Mouse (Mus musculus) urinary bladder, postnatal 25 days (tissue): ENCODE data around the gene Mok.

Experiments used
- DNase-seq: peaks from one replicate; pipeline ENCODE4 v3.0.0; 2022; ENCODE audit warnings: low spot score

Gene Mok

DNA sequence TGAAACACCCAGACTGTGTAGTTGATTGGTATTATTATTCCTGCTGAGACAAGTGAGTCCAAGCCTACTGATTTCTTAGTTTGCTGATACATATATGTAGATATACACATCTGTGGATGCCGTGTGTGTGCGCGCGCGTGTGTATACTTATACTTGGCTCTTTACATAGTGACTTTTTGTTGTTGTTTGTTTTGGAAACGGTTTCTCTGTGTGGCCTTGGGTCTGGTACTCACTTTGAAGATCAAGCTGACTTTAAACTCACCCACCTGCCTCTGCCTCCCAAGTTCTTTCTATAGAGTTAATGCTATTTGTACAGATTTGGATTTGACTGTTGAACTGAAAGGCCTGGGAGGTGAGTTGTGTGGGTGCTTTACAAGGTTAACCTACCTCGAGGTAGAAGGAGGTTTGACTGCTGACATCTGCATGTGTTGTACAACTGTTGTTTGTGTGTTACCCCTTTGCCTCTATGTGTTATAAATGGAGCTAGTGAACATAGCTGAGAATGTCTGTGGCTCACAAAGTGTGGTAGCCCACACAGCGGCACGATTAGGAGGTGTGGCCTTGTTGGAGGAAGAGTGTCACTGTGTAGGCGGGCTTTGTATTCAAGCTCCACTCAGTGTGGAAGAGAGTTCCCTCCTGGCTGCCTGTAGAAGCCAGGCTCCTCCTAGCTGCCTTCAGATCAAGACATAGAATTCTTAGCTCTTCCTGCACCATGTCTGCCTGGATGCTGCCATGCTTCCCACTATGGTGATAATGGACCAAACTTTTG is 70.1 kb downstream of the Mok start:
- no peak for DNase-seq

DNA sequence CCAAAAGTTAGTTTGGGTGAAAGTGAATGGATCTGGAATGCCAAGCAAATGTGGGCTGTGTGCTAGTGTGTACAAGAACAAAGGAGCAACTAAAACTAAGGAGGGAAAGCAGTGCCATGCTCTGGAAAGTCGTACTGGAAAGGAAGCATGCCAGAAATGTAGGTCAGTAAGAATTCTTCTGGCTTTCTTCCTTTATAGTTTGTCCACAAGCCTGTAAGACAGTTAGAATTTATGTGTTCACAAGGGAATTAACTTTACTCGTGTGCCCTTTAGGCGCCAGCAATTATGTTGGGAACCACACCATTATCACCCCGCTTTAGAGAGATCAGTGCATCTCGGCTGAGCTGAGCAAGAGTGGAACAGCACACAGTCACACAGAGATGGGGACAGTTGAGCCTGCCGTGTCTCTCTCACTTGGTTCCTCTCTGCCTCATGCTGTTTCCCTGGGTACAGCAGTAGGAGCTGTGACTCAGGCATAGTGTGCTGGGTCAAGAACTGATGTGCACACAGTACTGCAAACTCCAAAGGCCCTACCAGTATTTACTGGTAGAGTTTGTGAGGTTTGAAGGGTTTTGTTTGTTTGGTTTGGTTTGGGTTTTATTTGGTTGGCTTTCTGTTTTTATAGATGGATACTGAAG is 71.0 kb downstream of the Mok start:
- no peak for DNase-seq

GRCm38 (mm10) chr12:110768562-110768961 is 72.2 kb downstream of the Mok start:
- DNase-seq: no peak

DNA sequence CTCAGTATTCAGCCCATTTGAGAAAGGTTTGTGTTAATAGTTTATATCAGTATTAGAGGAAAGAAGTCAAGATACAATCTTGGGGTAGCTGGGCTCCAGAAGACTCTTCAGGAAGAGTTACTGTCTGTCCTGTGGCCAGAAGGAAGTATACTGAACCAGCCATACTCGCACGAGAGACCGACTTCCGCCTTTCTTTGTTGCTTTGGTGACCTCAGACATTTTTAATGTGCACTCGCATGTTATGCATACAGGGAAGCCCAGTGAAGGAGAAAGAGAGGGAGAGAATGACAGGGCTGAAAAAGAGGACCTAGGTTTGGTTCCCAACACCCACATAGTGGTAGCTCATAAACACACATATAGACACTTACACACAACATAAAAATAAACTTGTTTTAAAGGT is 76.2 kb downstream of the Mok start:
- DNase-seq: no peak

- no peak for DNase-seq
Measured at GRCm38 (mm10) chr12:110762321-110762720, 78.4 kb downstream of the Mok start.

DNA sequence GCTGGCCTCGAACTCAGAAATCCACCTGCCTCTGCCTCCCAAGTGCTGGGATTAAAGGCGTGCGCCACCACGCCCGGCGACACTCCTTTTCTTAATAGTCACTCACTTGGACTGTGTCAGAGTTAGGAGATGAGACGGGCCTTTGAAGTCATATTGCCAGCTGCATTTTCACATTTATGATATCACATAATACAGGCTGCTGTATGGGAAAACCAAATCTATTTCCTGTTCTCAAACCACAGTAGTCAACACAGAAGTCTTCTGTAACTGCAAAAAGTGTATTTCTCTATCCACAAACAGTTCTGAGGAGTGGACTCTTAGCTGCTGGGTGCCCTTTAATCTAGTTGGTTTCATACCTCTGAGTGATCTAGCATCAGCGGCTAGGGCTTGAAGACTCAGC is 81.8 kb downstream of the Mok start:
- DNase-seq: no peak
